Mouse (Mus musculus) MEL (cell line): ENCODE results near the gene Eif3j1. TPM values are rescaled to one million over a fixed set of nuclear protein-coding genes. Genes with fewer than 3 reads are reported as not detected.

Experiments used
- DNase-seq: peaks from one replicate; pipeline ENCODE4 v3.0.0; 2011; ENCODE audit warnings: low read depth, low spot score
- H3K27ac ChIP-seq: 2 replicates; pipeline ENCODE4 v1.5.1; 2012; ENCODE audit warnings: low read depth, mild to moderate bottlenecking, control low read depth, low read length, moderate library complexity; ENCODE audit not compliant: control insufficient read depth
- H3K27me3 ChIP-seq, 2 experiments: fragments of 150-350 bp in 1 of 2; sonication (generic) in 1 of 2; 2 replicates each; pipeline ENCODE4 v1.6.1; 2012; ENCODE audit warnings: low read length in 2 of 2, mild to moderate bottlenecking in 2 of 2, improper control_type of control experiment in 1 of 2, moderate library complexity in 1 of 2; ENCODE audit not compliant: insufficient read depth in 2 of 2, control insufficient read depth in 1 of 2
- H3K36me3 ChIP-seq, 2 experiments: 2 replicates each; pipeline ENCODE4 v1.6.1; 2012 to 2014; ENCODE audit warnings: low read length in 2 of 2, improper control_type of control experiment in 1 of 2, inconsistent platforms in 1 of 2, mild to moderate bottlenecking in 1 of 2; ENCODE audit not compliant: insufficient read depth in 2 of 2, control insufficient read depth in 1 of 2
- H3K4me1 ChIP-seq, 2 experiments: fragments of 150-350 bp in 1 of 2; sonication (generic) in 1 of 2; 2 replicates each; pipeline ENCODE4 v1.6.1; 2012; ENCODE audit warnings: low read length in 2 of 2, improper control_type of control experiment in 1 of 2, mild to moderate bottlenecking in 1 of 2; ENCODE audit not compliant: insufficient read depth in 2 of 2, control insufficient read depth in 1 of 2
- H3K4me3 ChIP-seq, 2 experiments: fragments of 150-350 bp in 1 of 2; sonication (generic) in 1 of 2; 2 replicates each; pipeline ENCODE4 v1.5.1; 2012; ENCODE audit warnings: low read depth in 2 of 2, low read length in 2 of 2, mild to moderate bottlenecking in 2 of 2, moderate library complexity in 2 of 2, control low read depth in 1 of 2, improper control_type of control experiment in 1 of 2; ENCODE audit not compliant: control insufficient read depth in 1 of 2, insufficient read depth in 1 of 2
- H3K79me2 ChIP-seq: 2 replicates; pipeline ENCODE4 v1.6.1; 2012; ENCODE audit warnings: mild to moderate bottlenecking, low read length, moderate library complexity; ENCODE audit not compliant: control insufficient read depth, poor library complexity, insufficient read depth
- H3K9ac ChIP-seq: 2 replicates; pipeline ENCODE4 v1.6.1; 2012; ENCODE audit warnings: low read depth, mild to moderate bottlenecking, control low read depth, low read length, moderate library complexity; ENCODE audit not compliant: control insufficient read depth, poor library complexity, severe bottlenecking
- H3K9me3 ChIP-seq: fragments of 150-350 bp; sonication (generic); replicated peaks from 2 replicates; pipeline ENCODE4 v1.6.1; 2012; ENCODE audit warnings: mild to moderate bottlenecking, low read length, improper control_type of control experiment, moderate library complexity; ENCODE audit not compliant: insufficient read depth
- BHLHE40 ChIP-seq: IDR thresholded peaks from 2 replicates; pipeline ENCODE4 v1.6.1; 2012; ENCODE audit warnings: low read depth, mild to moderate bottlenecking, inconsistent platforms, low read length, improper control_type of control experiment, borderline replicate concordance
- CHD1 ChIP-seq: IDR thresholded peaks from 2 replicates; pipeline ENCODE4 v1.6.1; 2012; ENCODE audit warnings: low read depth, mild to moderate bottlenecking, inconsistent platforms, low read length, improper control_type of control experiment
- CHD2 ChIP-seq: IDR thresholded peaks from 2 replicates; pipeline ENCODE4 v1.6.1; 2011; ENCODE audit warnings: low read length, improper control_type of control experiment
- E2F4 ChIP-seq: IDR thresholded peaks from 2 replicates; pipeline ENCODE4 v1.6.1; 2011; ENCODE audit warnings: low read depth, low read length, improper control_type of control experiment, borderline replicate concordance
- EP300 ChIP-seq, 2 experiments: IDR thresholded peaks; 2 replicates each; pipeline ENCODE4 v1.6.1; 2011; ENCODE audit warnings: improper control_type of control experiment in 2 of 2, low read length in 2 of 2, low read depth in 1 of 2, mild to moderate bottlenecking in 1 of 2
- GABPA ChIP-seq: IDR thresholded peaks from 2 replicates; pipeline ENCODE4 v1.6.1; 2012; ENCODE audit warnings: low read depth, mild to moderate bottlenecking, inconsistent platforms, low read length, improper control_type of control experiment, moderate library complexity
- HCFC1 ChIP-seq: IDR thresholded peaks from 2 replicates; pipeline ENCODE4 v1.6.1; 2012; ENCODE audit warnings: low read depth, mild to moderate bottlenecking, inconsistent platforms, low read length, improper control_type of control experiment, moderate library complexity
- KAT2A ChIP-seq: conservative IDR thresholded peaks from 2 replicates; pipeline ENCODE4 v1.6.1; 2012; ENCODE audit warnings: low read depth, low read length, improper control_type of control experiment, inconsistent platforms
- MAFK ChIP-seq: IDR thresholded peaks from 2 replicates; pipeline ENCODE4 v1.6.1; 2011; ENCODE audit warnings: low read depth, mild to moderate bottlenecking, low read length, improper control_type of control experiment, borderline replicate concordance
- MAX ChIP-seq: IDR thresholded peaks from 2 replicates; pipeline ENCODE4 v1.6.1; 2011; ENCODE audit warnings: low read length, improper control_type of control experiment
- MEF2A ChIP-seq: IDR thresholded peaks from 2 replicates; pipeline ENCODE4 v1.6.1; 2014; ENCODE audit warnings: low read depth, mild to moderate bottlenecking, inconsistent platforms, low read length, improper control_type of control experiment; ENCODE audit not compliant: poor library complexity, insufficient replicate concordance, severe bottlenecking; ENCODE audit errors: extremely low read depth
- MXI1 ChIP-seq: IDR thresholded peaks from 2 replicates; pipeline ENCODE4 v1.6.1; 2011; ENCODE audit warnings: mild to moderate bottlenecking, low read depth, low read length, improper control_type of control experiment
- MYB ChIP-seq: IDR thresholded peaks from 2 replicates; pipeline ENCODE4 v1.6.1; 2011; ENCODE audit warnings: mild to moderate bottlenecking, low read depth, low read length, improper control_type of control experiment
- MYC ChIP-seq: IDR thresholded peaks from 2 replicates; pipeline ENCODE4 v1.6.1; 2011; ENCODE audit warnings: low read depth, mild to moderate bottlenecking, low read length, improper control_type of control experiment, moderate library complexity
- NELFE ChIP-seq: IDR thresholded peaks from 2 replicates; pipeline ENCODE4 v1.6.1; 2011; ENCODE audit warnings: low read depth, low read length, improper control_type of control experiment
- NRF1 ChIP-seq: IDR thresholded peaks from 2 replicates; pipeline ENCODE4 v1.6.1; 2014; ENCODE audit warnings: low read depth, mild to moderate bottlenecking, inconsistent platforms, low read length, improper control_type of control experiment, moderate library complexity; ENCODE audit not compliant: poor library complexity, insufficient read depth, severe bottlenecking
- POLR2A ChIP-seq, 2 experiments: IDR thresholded peaks; 2 replicates each; pipeline ENCODE4 v1.6.1; 2011 to 2012; ENCODE audit warnings: low read length in 2 of 2, mild to moderate bottlenecking in 2 of 2, control low read depth in 1 of 2, improper control_type of control experiment in 1 of 2, low read depth in 1 of 2, moderate library complexity in 1 of 2; ENCODE audit not compliant: control insufficient read depth in 1 of 2, insufficient read depth in 1 of 2, poor library complexity in 1 of 2
- POLR2AphosphoS2 ChIP-seq: IDR thresholded peaks from 2 replicates; pipeline ENCODE4 v1.6.1; 2011; ENCODE audit warnings: low read length, improper control_type of control experiment
- RAD21 ChIP-seq: IDR thresholded peaks from 2 replicates; pipeline ENCODE4 v1.6.1; 2011; ENCODE audit warnings: mild to moderate bottlenecking, low read depth, low read length, improper control_type of control experiment
- SIN3A ChIP-seq: IDR thresholded peaks from 2 replicates; pipeline ENCODE4 v1.6.1; 2012; ENCODE audit warnings: low read length, improper control_type of control experiment, inconsistent platforms
- SMC3 ChIP-seq: IDR thresholded peaks from 2 replicates; pipeline ENCODE4 v1.6.1; 2011; ENCODE audit warnings: low read depth, low read length, improper control_type of control experiment
- TBP ChIP-seq: IDR thresholded peaks from 2 replicates; pipeline ENCODE4 v1.8.0; 2011; ENCODE audit warnings: low read depth, low read length, improper control_type of control experiment
- USF1 ChIP-seq: IDR thresholded peaks from 2 replicates; pipeline ENCODE4 v1.6.1; 2014; ENCODE audit warnings: low read depth, mild to moderate bottlenecking, inconsistent platforms, low read length, improper control_type of control experiment, moderate library complexity
- USF2 ChIP-seq, 2 experiments: IDR thresholded peaks; 2 replicates each; pipeline ENCODE4 v1.6.1; 2011 to 2012; ENCODE audit warnings: improper control_type of control experiment in 2 of 2, low read length in 2 of 2, borderline replicate concordance in 1 of 2, inconsistent platforms in 1 of 2, low read depth in 1 of 2, mild to moderate bottlenecking in 1 of 2; ENCODE audit not compliant: insufficient read depth in 1 of 2
- ZMIZ1 ChIP-seq: IDR thresholded peaks from 2 replicates; pipeline ENCODE4 v1.6.1; 2012; ENCODE audit warnings: low read depth, mild to moderate bottlenecking, inconsistent platforms, low read length, improper control_type of control experiment, moderate library complexity
- ZNF384 ChIP-seq: IDR thresholded peaks from 2 replicates; pipeline ENCODE4 v1.6.1; 2012; ENCODE audit warnings: low read depth, mild to moderate bottlenecking, inconsistent platforms, low read length, improper control_type of control experiment
- polyA plus RNA-seq, 2 experiments: library from polyadenylated mRNA; stranded (reverse) in 1 of 2; unstranded in 1 of 2; fragments of >175 nt in 1 of 2; fragments of >200 nt in 1 of 2; gene quantifications; 2 replicates each; pipeline versions ENCODE4 v1.2.1 to v1.2.4; 2012; ENCODE audit warnings: low replicate concordance in 2 of 2, low read depth in 1 of 2; ENCODE audit not compliant: insufficient read length in 2 of 2, insufficient read depth in 1 of 2, missing spikeins in 1 of 2
- total RNA-seq: library from RNA; depleted of rRNA; stranded (reverse); fragments of 300-350 nt; gene quantifications from 2 replicates; pipeline ENCODE4 v1.2.3, GENCODE M21; 2012

The Eif3j1 gene
- total and polyA plus RNA-seq, 3 experiments: 8.5 to 12.5 TPM; not detected in 1

- TF ChIP-seq USF2 (IDR thresholded peaks at IDR 0.05; ENCODE audit: borderline replicate concordance in 1 of 2, insufficient read depth in 1 of 2, low read depth in 1 of 2, low read length in 2 of 2) (no peak), E2F4 (no peak), MXI1 (no peak), POLR2AphosphoS2 (no peak), MAFK (no peak), KAT2A (no peak), MYB (no peak), ZMIZ1 (no peak), HCFC1 (no peak), ZNF384 (no peak), BHLHE40 (no peak), TBP (no peak), POLR2A (IDR thresholded peaks at IDR 0.05; ENCODE audit: control insufficient read depth in 1 of 2, insufficient read depth in 1 of 2, low read depth in 1 of 2, low read length in 2 of 2, poor library complexity in 1 of 2) (no peak), EP300 (IDR thresholded peaks at IDR 0.05; ENCODE audit: low read depth in 1 of 2, low read length in 2 of 2) (no peak)
- TF ChIP-seq, all 39 proteins: peak for 0
- Histone ChIP-seq H3K9ac (no peak overlapping the region), H3K9me3 (no peaks in the 10 kb centered on the region), H3K27ac (no peak overlapping the region), H3K36me3 (peaks cover 0 to 12% of the 10 kb centered on the region in 2 experiments; a peak in 3 of 4 replicates), H3K79me2 (no peaks in the 10 kb centered on the region), H3K4me3 (no peak overlapping the region), H3K4me1 (no peaks in the 10 kb centered on the region), H3K27me3 (no peaks in the 10 kb centered on the region)
- no peak for DNase-seq
These were observed 16.9 kb upstream of the Eif3j1 start for GRCm38 (mm10) chr2:122011441-122011840.

- H3K9ac ChIP-seq: no peak overlapping the region
- no peaks in the 10 kb centered on the region for H3K79me2 ChIP-seq
- no peaks in the 10 kb centered on the region for H3K27me3 ChIP-seq
- no peak overlapping the region for H3K27ac ChIP-seq
- no peaks in the 10 kb centered on the region for H3K9me3 ChIP-seq
- no peak for DNase-seq
- H3K4me3 ChIP-seq: no peak overlapping the region
- peaks cover 0 to 2% of the 10 kb centered on the region in 2 experiments; a peak in 2 of 4 replicates for H3K36me3 ChIP-seq
- TF ChIP-seq NRF1 (no peak), GABPA (no peak), SMC3 (no peak), RAD21 (no peak), E2F4 (no peak), MYC (no peak), MAX (no peak), SIN3A (no peak), MEF2A (no peak), USF1 (no peak), POLR2A (IDR thresholded peaks at IDR 0.05; ENCODE audit: control insufficient read depth in 1 of 2, insufficient read depth in 1 of 2, low read depth in 1 of 2, low read length in 2 of 2, poor library complexity in 1 of 2) (no peak), CHD1 (no peak), CHD2 (no peak), NELFE (no peak)
- H3K4me1 ChIP-seq: no peaks in the 10 kb centered on the region
These were observed 9.6 kb upstream of the Eif3j1 start for GRCm38 (mm10) chr2:122018705-122019104.
